Mouse (Mus musculus) thymus, adult 2 months (tissue): ENCODE measurements around the gene Myo1g.

Experiments
- CTCF ChIP-seq: fragments of 200-500 bp; IDR thresholded peaks from 2 replicates; pipeline ENCODE4 v1.5.1; 2012; ENCODE audit warnings: mild to moderate bottlenecking, control low read depth, low read length, moderate library complexity, borderline replicate concordance; ENCODE audit not compliant: control insufficient read depth, poor library complexity, insufficient read depth; ENCODE audit errors: extremely low read depth
- POLR2A ChIP-seq: fragments of 200-500 bp; IDR thresholded peaks from 2 replicates; pipeline ENCODE4 v1.6.1; 2012; ENCODE audit warnings: mild to moderate bottlenecking, low read length, control low read depth, moderate library complexity; ENCODE audit not compliant: control insufficient read depth, poor library complexity, insufficient read depth; ENCODE audit errors: extremely low read depth

DNA sequence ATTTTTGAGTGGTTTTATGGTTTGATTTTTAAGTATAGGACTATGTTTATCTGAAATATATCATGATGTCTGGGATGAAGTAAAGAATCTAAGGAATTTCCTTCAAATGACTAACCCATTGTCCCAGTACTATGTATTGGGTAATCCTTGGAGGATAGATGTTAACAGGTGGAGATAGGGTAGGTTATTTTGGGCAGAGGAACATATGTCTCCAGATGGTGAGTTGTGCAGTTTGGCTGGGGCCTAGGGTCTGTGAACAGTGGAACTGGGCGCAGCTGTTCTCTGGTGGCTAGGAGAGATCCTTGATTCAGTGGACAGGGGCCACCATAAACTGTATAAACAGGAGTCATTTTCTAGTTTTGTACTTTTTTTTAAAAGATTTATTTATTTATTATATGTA, 43.4 kb downstream of the Myo1g start:
- no peak for TF ChIP-seq CTCF
- TF ChIP-seq POLR2A, result no peak
